Mouse (Mus musculus) cerebellum, postnatal 25 days (tissue): ENCODE data around the gene Cadm2.
A peak's percentile ranks its signal among the peaks of the same experiment; 100 is the strongest.

ENCODE experiments used
- DNase-seq, 2 experiments: peaks; one replicate each; pipeline ENCODE4 v3.0.0; 2021; ENCODE audit warnings: mixed read lengths in 2 of 2

The Cadm2 gene

DNA sequence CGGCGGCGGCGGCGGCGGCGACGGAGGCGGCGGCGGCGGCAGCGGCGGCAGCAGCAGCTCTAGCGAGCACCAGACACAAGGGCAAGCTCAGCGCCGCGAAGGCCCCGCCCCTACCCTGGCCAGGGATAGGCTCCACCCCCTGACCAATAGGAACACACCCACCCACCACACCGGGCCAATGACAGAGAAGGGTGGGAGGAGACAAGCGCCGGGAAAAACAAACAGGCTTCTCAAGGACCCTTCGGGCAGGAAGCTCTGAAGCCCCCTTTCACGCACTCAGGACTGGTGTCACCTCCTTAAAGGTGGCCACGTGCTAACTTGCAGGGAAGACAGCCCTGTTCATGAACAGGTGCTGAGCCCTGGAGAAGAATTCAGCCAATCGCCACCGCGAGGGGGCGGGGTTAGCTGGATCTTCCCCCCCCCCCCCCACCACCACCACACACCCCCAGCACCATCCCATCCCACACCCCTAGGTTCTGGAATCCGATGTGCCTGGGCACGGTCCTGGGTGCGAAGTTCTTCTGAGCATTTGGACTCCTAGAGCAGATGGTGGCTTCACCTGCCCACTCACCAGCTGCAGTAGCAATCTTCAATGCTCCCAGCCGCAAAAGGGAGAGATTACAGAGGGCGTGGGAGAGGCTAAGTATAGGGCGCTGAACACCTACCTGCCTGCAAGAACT, at the start of gene Cadm2:
Cadm2 (minus strand) TSS at position 83 of the 680 bp plus-strand sequence.
- DNase-seq: peak; percentile 96 to 97

DNA sequence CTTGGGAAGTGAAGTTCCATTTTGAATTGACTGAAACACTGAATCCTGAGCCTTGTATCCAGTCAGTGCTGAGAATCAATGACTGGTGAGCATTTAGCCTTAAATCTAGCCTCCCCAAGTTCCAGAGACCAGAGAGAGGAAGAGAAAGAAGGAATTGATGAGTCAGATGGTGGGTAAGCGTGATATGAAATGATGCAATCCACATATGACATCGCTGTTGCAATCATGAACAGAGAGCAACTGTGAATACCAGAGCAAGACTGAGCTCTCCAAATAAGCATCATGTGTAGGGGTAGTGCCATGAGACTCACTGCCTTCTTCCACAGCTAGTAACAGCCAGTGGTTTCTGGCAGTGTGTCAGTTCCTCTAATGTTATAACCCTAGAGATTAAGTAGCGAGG, 26.2 kb upstream of the Cadm2 start:
- no peak for DNase-seq

DNA sequence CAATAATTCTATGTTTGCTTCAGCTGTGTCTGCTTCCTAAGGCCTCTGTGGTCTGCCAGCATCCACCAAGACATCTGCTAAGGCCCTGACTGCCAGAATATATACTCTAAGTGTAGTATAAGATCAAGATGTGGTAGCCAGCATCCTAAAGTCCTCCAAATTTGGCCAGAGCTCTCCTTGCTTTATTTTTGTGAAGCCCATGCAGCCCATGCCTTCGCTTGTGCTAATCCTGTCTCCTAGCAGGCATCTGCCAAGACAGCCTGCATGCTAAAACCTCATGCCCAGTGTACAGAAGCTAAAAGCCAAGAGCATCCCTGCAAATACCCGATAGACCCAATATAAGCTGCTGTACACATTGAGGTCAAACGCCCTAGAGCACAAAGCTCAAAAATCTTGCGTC, 22.9 kb upstream of the Cadm2 start:
- peak; percentile 23 to 31 for DNase-seq

DNA sequence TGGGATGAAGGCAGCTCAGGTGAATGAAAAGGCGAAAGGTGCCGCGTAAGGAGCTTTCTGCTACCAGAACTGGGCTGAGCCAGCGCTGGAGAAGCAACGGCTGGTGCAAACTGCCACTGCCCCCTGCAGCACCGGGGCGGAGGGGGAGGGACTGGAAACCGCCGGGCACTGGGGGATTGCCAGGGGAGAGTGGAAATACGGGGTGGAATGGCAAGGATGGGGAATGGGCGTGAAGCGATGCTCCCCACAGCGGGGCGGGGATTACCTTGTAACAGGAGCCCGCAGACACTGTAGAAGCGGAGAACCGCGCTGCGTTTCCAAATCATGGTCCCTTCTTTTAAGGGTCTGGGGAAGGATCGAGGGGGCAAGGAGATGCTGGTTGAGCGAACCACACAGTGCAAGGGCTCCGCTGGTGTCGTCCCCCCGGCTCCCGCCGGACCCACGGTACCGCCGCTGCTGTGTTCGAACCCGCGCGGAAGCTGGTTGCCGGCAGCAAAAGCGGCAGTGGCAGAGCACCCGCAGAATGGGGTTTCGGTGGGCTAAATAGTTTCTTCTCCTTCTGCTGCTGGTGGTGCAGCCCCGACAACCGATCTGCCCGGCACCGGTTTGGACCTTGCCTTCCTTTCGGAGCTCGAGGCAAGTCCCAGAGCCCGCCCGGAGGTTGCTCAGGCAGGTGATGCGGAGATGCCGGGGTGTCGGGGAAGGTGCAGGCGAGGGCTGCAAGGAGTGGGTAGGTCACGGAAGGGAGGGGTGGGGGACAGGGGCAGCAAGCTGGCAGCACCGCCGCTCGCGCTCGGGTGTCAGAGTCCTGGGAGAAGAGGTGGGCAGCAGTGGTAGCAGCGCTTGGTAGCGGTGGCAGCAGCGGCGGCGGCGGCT, 564 bp downstream of the Cadm2 start:
- peak; percentile 92 to 95 for DNase-seq

DNA sequence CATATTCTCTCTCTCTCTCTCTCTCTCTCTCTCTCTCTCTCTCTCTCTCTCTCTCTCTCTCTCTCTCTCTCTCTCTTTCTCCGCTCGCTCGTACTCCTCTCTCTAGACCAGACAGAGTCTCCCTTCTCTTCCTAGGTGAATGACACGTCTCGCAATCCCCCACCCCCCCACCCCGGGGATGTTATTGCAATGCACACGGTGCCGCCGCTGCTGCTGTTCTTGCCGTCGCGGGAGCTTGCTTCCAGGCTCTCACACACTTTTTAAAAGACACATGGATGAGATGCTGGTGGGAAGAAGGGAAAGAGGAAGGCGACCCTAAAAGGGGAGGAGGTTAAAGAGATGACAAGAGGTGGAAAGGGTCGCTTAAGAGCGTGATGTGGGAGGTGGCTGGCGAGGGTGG, 1.3 kb downstream of the Cadm2 start:
- DNase-seq: no peak

DNA sequence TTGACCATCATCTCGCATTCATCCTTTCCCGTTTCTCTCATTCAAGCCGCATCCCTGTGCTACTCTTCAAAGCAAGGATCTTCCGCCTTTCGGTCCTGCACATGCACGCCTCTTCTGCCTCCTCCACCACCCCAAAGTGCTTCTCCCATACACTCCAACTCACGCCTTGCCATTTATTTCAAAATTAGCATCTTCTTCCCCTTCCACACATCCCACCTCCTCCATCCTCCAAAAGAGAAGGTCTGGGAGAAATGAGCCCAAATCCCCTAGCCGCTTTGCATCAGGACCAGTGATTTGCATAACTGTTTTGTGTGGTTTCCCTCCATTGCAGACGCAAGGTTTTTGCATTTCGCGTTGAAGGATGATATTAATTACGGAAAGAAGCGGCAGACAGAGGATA, 1.9 kb downstream of the Cadm2 start:
- DNase-seq: peak; percentile 54 to 70

DNA sequence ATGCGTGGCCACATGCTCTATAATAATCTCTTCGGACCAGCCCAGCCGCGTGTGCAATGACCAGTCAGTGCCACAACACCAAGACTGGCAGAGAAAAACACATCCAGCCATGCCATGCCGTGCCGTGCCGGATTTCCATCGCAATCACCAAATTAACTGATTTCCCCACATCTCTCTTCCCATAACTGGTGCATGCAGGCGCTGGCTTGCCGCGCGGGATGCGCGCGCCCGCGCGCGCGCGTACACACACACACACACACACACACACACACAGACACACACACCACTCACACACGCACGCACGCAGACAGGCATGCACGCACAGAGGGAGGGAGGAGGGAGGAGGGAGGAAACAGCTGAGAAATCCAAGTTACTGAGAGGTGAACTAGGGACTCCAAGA, 2.9 kb downstream of the Cadm2 start:
- DNase-seq: peak; percentile 82 to 86

DNA sequence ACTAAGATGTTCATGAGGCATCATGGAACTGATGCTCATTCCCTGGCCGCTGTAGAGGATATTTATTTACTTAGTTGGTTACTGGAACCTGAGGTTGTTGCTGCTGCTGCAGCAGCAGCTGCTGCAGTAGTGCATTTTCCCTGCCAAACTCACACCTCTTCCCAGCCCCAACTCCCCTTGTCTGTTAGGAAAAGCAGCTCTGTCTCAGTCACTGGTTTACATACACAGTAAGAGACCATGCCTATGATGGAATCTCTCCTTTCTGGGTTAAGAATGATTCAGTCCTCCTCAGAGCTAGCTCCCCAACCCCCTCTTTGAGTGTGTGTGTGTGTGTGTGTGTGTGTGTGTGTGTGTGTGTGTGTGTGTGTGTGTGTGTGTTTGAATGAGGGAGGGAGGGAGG, 3.5 kb downstream of the Cadm2 start:
- DNase-seq: peak; percentile 25 to 45

DNA sequence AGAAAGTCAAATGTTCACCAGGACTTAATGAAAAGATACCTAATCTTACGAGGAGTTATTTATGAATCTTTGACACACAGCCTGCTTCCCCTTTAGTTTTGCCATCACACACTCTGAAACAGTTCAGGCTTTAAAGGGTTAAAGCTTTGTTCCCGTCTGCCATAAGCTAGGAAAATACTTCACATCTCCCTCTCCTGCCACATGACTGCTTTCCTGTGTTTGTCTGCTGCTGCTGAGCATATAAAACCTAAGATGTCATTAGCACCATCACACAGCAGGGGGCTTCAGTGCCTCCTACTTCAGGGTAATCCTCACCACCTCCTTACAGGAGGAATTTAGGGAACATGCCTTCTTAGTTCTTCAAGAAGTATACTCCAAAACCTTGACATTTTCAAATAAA, 6.8 kb downstream of the Cadm2 start:
- DNase-seq: peak; percentile 43 to 73

DNA sequence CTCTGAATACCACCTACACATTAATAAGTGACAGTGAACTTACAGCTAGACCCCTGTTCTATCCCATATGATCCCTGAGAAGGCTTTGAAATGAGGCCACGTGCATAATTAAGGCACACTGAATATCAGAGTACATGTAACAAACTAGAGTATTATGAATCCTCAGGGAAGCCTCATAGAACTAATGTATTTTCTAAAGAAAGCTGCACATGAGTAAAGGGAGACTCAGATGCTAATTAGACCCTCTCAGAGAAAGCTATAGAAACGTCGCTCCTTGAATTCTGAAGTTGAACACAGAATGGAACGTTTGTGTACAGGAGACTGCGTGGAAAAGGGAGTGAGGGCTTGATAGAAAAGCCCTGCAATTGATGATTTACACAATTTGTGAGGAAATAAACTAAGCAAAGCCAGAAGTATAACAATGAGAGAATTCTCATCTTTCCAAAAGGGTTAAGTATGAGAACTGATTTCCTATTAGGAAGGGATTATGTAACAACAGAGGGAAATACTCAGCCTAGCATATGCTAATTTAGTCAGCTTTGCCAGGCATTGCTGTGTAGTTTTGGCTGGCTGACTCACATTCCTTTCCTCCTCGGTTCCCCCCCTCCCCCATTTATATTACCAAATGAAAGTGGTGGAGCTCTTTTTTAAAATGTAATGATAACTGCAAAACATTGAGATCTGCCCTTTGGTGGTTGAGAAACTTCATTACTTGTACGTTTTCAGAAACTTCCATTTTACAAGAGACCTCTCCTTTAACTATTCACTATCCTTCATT, 9.6 kb downstream of the Cadm2 start:
- peak; percentile 51 to 73 for DNase-seq

DNA sequence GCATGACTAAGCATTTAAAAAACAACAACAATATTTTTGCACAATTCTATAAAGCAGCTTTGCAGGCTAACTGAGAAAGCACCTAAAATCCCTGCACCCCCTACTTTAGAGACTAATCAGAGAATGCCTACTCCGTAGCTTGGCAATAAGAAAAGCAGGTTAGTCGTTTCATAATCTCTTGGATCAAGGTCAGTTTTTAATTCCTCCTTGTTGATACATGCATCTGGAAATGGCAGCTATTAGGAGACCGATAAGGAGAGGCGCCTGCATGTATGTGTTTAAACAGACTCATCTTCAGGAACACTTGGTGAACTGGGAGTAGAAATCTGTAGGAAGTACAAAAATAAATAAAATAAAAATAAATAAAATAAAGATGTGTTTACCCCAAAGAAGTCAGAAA, 11.6 kb downstream of the Cadm2 start:
- DNase-seq: peak in 1 of 2 experiments; percentile 29

DNA sequence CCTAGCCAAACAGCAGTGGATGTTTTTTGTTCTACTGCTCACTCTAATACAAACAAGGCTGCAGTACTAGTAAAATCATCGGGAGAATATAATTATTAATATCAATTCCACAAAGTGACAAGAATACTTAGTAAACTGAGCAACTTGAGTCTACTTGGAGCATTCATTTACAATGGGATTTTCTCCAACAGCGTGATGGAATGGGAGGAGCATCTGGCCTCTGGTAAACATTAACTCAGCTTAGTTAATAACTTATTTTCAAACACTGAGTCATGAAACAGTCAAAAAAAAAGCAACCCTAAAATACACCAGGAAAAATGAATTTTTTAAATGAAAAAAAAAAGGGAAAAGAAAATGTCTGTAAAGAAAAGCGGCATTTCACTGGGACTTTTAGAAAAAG, 12.2 kb downstream of the Cadm2 start:
- DNase-seq: no peak

DNA sequence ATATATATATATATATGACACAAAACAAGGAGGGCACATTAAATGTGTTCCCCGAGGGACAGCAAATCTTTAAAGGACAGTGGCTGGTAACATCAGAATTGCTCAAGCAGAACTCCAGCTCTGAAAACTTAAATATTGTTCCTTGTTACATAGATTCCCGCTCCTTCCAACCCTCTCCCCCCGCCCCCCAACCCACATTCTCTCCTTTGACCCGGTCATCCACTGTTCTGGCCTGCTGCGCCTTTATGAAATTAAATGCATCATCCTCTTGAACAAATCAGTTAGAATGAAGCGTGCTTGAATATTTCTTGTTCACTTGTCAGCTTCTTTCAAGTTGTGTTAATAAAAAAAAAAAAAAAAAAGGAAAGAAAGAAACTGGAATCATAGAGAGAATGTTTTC, 15.0 kb downstream of the Cadm2 start:
- DNase-seq: no peak

DNA sequence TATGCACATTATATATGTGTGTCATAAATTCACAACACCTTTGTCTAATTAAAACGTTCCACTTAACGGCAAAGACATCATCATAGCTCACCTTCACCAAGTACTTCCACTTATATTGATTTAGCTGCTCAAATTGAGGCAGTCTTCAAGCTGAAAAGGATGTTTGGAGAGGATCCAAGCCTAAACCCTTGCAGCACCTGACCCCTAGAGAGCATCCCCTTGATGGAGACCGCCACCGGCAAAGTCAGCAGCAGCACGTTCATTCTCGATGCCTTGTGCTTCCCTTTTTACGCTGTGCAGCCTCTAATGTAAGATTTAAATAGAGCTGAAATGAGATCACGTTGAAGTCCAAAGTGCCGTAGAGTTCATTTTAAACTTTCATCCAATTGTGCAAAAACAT, 20.7 kb downstream of the Cadm2 start:
- DNase-seq: no peak

DNA sequence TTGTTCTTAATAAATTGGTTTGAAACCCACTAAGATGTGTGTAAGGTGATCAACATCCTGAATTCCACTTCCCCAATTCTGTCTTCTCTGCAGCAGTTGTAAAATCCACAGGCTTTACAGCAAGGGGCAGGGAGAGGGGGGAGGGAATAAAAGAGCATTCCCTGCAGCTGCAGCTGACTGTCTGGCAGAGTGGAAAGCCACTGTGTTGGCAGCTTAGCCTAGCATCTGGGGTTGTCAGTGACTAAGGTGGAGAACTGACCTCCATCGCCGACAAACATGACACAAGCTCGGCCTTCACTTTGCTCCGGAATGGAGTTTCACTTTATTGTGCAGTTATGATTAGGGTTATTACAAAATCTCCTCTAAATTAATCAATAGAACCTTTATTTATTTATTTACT, 21.9 kb downstream of the Cadm2 start:
- no peak for DNase-seq

DNA sequence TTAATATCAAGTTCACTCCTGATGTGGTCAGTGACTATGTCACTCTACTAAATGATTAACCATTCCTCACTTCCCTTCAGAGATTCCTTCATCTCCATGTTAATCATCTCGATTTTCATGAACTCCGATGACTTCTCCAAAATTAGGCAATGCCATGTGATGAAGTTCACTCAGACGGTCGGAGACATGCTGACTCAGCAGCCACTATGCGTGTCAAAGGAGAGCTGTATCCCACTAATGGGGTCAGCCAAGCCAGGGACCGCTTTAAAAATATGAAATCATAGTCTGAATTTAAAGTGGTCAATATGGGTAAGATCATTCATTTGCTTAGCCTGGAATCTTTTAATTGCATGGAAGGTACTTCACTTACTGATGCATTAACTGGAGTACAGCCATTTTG, 29.7 kb downstream of the Cadm2 start:
- no peak for DNase-seq

DNA sequence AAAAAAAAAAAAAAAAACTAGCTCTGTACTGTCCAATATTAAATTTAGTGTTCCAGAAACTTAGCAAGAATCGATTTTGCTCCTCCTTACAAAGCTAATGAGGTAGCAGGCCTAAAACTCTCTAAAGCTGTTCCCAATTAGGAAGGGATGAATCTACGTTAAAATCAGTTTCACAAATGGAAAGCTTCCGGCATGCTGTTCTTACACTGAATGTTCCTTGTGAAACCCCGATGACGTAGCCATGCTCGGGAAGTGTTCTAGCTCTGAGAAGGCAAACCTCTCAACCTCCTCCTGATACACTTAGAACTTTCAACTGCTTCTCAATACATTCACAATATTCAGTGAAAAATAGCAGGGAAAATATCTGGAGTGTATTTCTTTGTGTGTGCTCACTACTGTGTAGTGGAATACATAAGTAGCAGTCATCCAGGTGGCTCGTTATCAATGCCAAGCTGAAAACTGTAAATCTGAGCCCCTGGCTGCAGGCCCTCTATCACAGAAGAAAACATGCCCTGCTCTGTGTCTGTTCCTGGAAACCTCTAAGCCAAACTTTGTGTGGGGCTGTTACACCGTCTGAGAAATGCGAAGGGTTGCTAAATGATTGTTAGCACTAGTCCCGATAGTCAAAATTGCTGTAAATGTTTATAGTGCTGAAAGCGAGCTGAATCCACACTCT, 41.7 kb downstream of the Cadm2 start:
- peak in 1 of 2 experiments; percentile 33 for DNase-seq

DNA sequence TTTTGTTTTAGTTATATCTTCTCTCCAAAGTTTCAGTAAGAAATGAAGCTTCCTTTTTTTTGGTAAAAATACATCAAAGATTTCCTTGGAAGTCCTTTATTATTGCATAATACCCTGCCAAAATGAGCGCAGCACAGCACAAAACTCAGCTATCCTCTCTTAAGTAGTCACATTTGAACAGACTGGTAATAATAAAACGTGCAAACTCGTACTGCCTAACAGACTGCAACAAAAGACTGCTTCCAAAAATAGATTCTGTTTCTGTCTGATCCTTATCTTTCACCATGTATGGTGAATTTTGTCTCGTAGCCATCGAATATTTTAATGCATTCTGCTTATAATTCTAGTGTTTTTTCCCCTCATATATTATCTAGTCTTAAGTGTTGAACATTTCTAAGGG, 45.2 kb downstream of the Cadm2 start:
- DNase-seq: no peak

DNA sequence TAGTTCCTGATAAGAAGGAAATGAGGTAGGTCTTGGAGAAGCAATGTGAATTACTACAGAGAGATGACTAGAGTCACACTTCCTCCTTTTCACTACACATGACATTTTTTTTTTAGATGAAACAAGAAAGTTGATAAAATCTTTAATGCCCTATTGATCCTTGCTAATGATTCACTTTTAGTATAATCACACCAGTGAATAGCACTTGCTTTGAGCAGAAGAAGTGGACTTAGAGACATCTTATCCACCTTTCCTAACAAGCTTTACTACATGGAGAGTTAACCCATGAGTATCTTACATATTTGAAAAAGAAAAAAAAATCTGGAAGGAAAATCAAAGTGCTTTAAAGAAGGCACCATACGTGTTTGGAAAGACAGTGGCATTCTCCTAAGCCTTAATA, 93.7 kb downstream of the Cadm2 start:
- no peak for DNase-seq

DNA sequence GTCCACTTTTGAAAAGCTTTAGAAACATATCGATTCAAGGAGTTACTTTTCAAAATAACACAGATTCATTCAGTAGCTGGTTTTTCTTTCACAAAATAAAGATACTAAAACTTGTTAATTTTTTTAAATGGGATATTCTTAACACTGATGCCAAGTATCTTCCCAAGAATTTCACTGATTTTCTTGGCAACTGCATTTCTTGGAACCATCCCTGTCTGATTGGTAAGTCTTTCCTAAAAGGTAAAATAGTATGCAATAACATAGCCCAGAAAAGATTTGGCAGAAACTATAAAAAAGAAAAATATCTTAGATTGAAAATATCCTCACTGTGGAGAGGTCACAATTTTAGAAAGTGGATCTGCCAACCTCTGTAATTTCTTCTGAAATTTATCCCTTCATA, 95.8 kb downstream of the Cadm2 start:
- DNase-seq: no peak

DNA sequence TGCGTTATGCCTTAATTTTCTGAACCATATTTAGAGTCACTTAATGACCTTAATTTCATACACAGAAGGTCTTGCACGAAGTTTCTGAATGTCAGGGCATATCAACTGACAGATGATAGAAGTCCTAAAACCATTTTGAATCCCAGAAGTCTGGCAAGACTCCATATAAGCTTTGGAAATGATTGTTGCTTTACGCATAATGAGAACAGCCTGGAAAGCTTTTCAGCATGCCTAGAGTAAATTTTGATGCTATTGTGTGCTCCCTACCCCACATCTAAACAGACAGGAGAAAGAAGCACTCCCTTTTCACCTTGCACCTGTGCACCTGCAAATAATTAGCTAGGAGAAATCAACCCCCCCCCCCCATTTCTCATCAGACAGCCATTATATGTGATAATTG, 102.4 kb downstream of the Cadm2 start:
- no peak for DNase-seq

DNA sequence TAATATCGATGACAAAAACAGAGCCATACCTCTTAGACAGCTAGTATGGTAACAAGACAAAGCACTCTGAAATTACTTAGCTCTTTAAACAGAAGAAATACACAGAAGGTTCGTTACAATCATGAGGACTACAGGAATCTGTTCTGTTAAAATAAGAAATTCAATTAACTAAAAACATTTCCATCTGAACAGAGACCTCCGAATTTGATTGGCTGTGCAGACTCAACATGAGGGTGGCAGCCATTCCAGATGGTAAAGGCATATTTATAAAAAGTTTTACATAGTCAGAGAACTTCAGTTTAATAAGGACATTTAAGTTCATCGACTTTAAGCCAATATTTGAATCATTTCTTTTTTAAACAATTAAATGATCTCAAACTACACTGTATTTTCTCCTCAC, 105.2 kb downstream of the Cadm2 start:
- no peak for DNase-seq

DNA sequence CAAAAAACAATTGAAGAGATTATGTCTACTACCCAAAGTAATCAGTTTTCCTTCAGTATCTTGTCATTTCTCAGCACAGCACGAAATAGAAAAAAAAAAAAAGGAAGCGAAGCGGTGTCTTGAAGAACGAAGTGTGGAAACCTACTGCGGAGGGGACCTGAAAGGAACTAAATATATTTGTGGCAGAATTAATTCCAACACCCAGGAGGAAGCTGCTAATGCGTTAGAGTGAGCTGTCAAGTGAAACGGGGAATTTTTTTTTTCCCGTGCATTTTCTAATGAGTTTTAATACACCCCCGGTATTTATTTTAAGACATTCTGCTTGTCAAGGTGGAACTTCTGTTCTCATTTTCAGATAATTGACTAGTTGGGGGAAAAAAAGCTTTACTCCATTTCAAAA, 111.6 kb downstream of the Cadm2 start:
- no peak for DNase-seq
